31 mouse cellular contexts compared by ENCODE assay signal in genomic region chr4:155423988-155424387, GRCm38 (mm10). TPM values are rescaled to one million over a fixed set of nuclear protein-coding genes. Genes with fewer than 3 reads are reported as not detected.
DNase-seq lines count a peak whose midpoint lies in the region; ATAC-seq and TF ChIP-seq lines count a peak whose summit lies in the region.
"Had no signal": no experiment of that assay in that cellular context is flagged by ENCODE, and none has a peak within 500 bp of the region (broad histone marks: within the 10 kb centered on the region; RNA-seq: fewer than 3 reads in every experiment).

No protein-coding gene starts in this region.

- H3K4me3 ChIP-seq in olfactory bulb, adult 2 months (ENCODE audit: insufficient read depth, low read depth, low read length): no peak overlapping the region
- H3K4me3 ChIP-seq: forebrain, embryonic 12.5 days; forebrain, embryonic 15.5 days; gastrocnemius, adult 2 months; hindbrain, embryonic 13.5 days had no signal

- H3K4me1 ChIP-seq in olfactory bulb, adult 2 months (ENCODE audit: control insufficient read depth, insufficient read depth, low read length): peaks cover 5% of the 10 kb centered on the region
- H3K4me1 ChIP-seq: forebrain, embryonic 12.5 days; forebrain, embryonic 15.5 days; hindbrain, embryonic 13.5 days had no signal

- 77% methylated on average over 5 of the region's 5 CpGs for WGBS in olfactory bulb, adult 2 months

- no peak for TF ChIP-seq POLR2A in olfactory bulb, adult 2 months (IDR thresholded peaks at IDR 0.05; ENCODE audit: insufficient read depth, low read depth, low read length)

- TF ChIP-seq CTCF in olfactory bulb, adult 2 months (IDR thresholded peaks at IDR 0.05; ENCODE audit: insufficient read depth, low read depth, low read length): no peak

- ATAC-seq in common myeloid progenitor, adult 5-6 weeks (replicated peaks; ENCODE audit: low read depth, poor library complexity, severe bottlenecking): 0 out of 2 replicates have a peak, but pooled peaks have one; percentile 39
- ATAC-seq: CD4-positive, CD25-positive, alpha-beta regulatory T cell, adult 4 months; forebrain, embryonic 15.5 days; hindbrain, embryonic 16.5 days; inflammation-experienced regulatory T-cells, adult 6 months; intestine, embryonic 16.5 days had no signal

- H3K27ac ChIP-seq in olfactory bulb, adult 2 months (ENCODE audit: insufficient read depth, low read depth, low read length): peak overlapping the region; percentile 24; the same call in 1 of the 2 replicates
- H3K27ac ChIP-seq: forebrain, embryonic 12.5 days; forebrain, embryonic 15.5 days; gastrocnemius, adult 2 months; hindbrain, embryonic 13.5 days had no signal

- DNase-seq in layer of hippocampus, adult 9-11 months: peak; percentile 29
- DNase-seq in layer of hippocampus, postnatal 14 days (ENCODE audit: low spot score in 2 of 2): no peak
- peak; percentile 62 for DNase-seq in brain, adult 2 months (ENCODE audit: low read depth, low spot score)
- DNase-seq in right cerebral cortex, postnatal 10 days (ENCODE audit: low spot score in 2 of 2): no peak
- DNase-seq: adrenal gland, adult 2 months; adrenal gland, postnatal 14 days; cerebellum, adult 11-12 months; cerebellum, adult 8-10 months; cerebellum, postnatal 10 days; cerebellum, postnatal 36 days; gastrocnemius, adult 2 months; gastrocnemius, postnatal 14 days; heart, adult 11 months; heart, postnatal 36 days had no signal

RNA-seq across cellular contexts. Expression of gene Cfap74, which starts 15.0 kb away (rescaled TPM):
- total RNA-seq in layer of hippocampus, postnatal 14 days (2021): 10 to 100 TPM in 1 of 2 experiments, 1 to 10 TPM in 1; 9.6 to 11.5 TPM
- total RNA-seq in common myeloid progenitor, adult 5-6 weeks (2017): 0.23 and 0.29 TPM in 2 replicates
- polyA plus RNA-seq in olfactory bulb, adult 2 months (2012; ENCODE audit: insufficient read depth, insufficient read length, low replicate concordance, missing spikeins): not detected in 2 replicates

RNA-seq across cellular contexts. Expression of gene Gabrd, which starts 26.1 kb away (rescaled TPM):
- 10 to 100 TPM; 10.4 to 14.9 TPM for total RNA-seq in layer of hippocampus, postnatal 14 days (2021)
- total RNA-seq in common myeloid progenitor, adult 5-6 weeks (2017): 0.05 TPM in 1 of 2 replicates, not detected in the other
- polyA plus RNA-seq in olfactory bulb, adult 2 months (2012; ENCODE audit: insufficient read depth, insufficient read length, low replicate concordance, missing spikeins): not detected in 2 replicates
- total RNA-seq: adrenal gland, adult 2 months; heart, adult 8-10 months; heart, postnatal 36 days had no signal
- polyA plus RNA-seq: C2C12; embryonic facial prominence, embryonic 11.5 days; embryonic facial prominence, embryonic 14.5 days; forebrain, embryonic 12.5 days; heart, embryonic 14.5 days; heart, postnatal 0 days had no signal

RNA-seq across cellular contexts. Expression of gene Tmem52, which starts 44.9 kb away (rescaled TPM):
- 10 to 100 TPM in 1 of 2 experiments, 1 to 10 TPM in 1; 6.2 to 10.5 TPM for total RNA-seq in layer of hippocampus, postnatal 14 days (2021)
- not detected in 2 replicates for total RNA-seq in common myeloid progenitor, adult 5-6 weeks (2017)
- polyA plus RNA-seq in olfactory bulb, adult 2 months (2012; ENCODE audit: insufficient read depth, insufficient read length, low replicate concordance, missing spikeins): not detected in 2 replicates
- total RNA-seq: MEL had no signal
- polyA plus RNA-seq: C2C12; CD4-positive, CD25-positive, alpha-beta regulatory T cell, adult 4 months; embryonic facial prominence, embryonic 11.5 days; forebrain, embryonic 12.5 days; heart, embryonic 11.5 days; heart, embryonic 14.5 days; hindbrain, embryonic 13.5 days; inflammation-experienced regulatory T-cells, adult 6 months had no signal

Comparison
In these comparisons a context has a peak if more than half of its experiments do, and no peak if none do; other contexts are left out.
1. DNase-seq: peak in layer of hippocampus, adult 9-11 months (single experiment) and brain, adult 2 months (single experiment); none in layer of hippocampus, postnatal 14 days (0 of 2) and right cerebral cortex, postnatal 10 days (0 of 2).
2. RNA of gene Gabrd, which starts 26.1 kb away (total RNA-seq): 10.4 to 14.9 TPM in layer of hippocampus, postnatal 14 days; 0.05 TPM in common myeloid progenitor, adult 5-6 weeks; every median in the first group is over 10 times any median in the second.